Mouse (Mus musculus) forebrain, embryonic 14.5 days (tissue): ENCODE measurements at regions not wholly inside any gene's neighbourhood (a gene's known extent, or its start where the extent isn't known, plus 50 kb on each side); places are given as distances from the start of the nearest gene placed in this dataset.

Experiments
- ATAC-seq: fragments of 200-750 bp; cut with Nextera tagmentation; 2 replicates; pipeline ENCODE4 v1.8.0; 2017; ENCODE audit warnings: mild to moderate bottlenecking, moderate library complexity
- DNase-seq: peaks from one replicate; pipeline ENCODE4 v3.0.0-alpha.2; 2015; ENCODE audit warnings: low spot score
- H3K27ac ChIP-seq: fragments of 300-500 bp; sonication (generic); 2 replicates; pipeline ENCODE4 v1.5.1; 2014; ENCODE audit warnings: low read depth, mild to moderate bottlenecking, control low read depth, low read length, moderate library complexity
- H3K27me3 ChIP-seq: fragments of 300-500 bp; sonication (generic); replicated peaks from 2 replicates; pipeline ENCODE4 v1.6.1; 2014; ENCODE audit warnings: low read length, control low read depth, mixed read lengths; ENCODE audit not compliant: control insufficient read depth, insufficient read depth
- H3K36me3 ChIP-seq: fragments of 300-500 bp; sonication (generic); 2 replicates; pipeline ENCODE4 v1.6.1; 2014; ENCODE audit warnings: low read length, control low read depth; ENCODE audit not compliant: control insufficient read depth, insufficient read depth
- H3K4me1 ChIP-seq: fragments of 300-500 bp; sonication (generic); 2 replicates; pipeline ENCODE4 v1.6.1; 2014; ENCODE audit warnings: antibody characterized with exemption, low read length, control low read depth; ENCODE audit not compliant: control insufficient read depth, insufficient read depth
- H3K4me2 ChIP-seq: fragments of 300-500 bp; sonication (generic); 2 replicates; pipeline ENCODE4 v1.6.1; 2014; ENCODE audit warnings: mild to moderate bottlenecking, control low read depth, low read length
- H3K4me3 ChIP-seq: fragments of 300-500 bp; sonication (generic); 2 replicates; pipeline ENCODE4 v1.5.1; 2014; ENCODE audit warnings: low read depth, low read length, control low read depth
- H3K9ac ChIP-seq: fragments of 300-500 bp; sonication (generic); 2 replicates; pipeline ENCODE4 v1.6.1; 2014; ENCODE audit warnings: mild to moderate bottlenecking, low read length, control low read depth, moderate library complexity
- H3K9me3 ChIP-seq: fragments of 300-500 bp; sonication (generic); replicated peaks from 2 replicates; pipeline ENCODE4 v1.6.1; 2016; ENCODE audit warnings: low read length, control low read depth, mixed read lengths; ENCODE audit not compliant: control insufficient read depth
- WGBS: fragments of 180-500 bp; shearing (Covaris S2); extraction: QIAGEN DNeasy Blood & Tissue Kit; methylation state at CpG from one replicate; pipeline ENCODE4 v1.1.7; 2014; 5-methylcytosine and 5-hydroxymethylcytosine counted together

GRCm38 (mm10) chr12:26534229-26535105 lies 65.5 kb downstream of the Cmpk2 start:
- Histone ChIP-seq H3K4me2 (peak overlapping the region; percentile 30), H3K9me3 (no peaks in the 10 kb centered on the region), H3K27ac (peak overlapping the region; percentile 91), H3K9ac (peak overlapping the region; percentile 21; the same call in 1 of the 2 replicates), H3K36me3 (no peaks in the 10 kb centered on the region), H3K4me3 (no peak overlapping the region), H3K4me1 (peaks cover 10% of the 10 kb centered on the region; the same call in 1 of the 2 replicates), H3K27me3 (no peaks in the 10 kb centered on the region)
- ATAC-seq (peak; percentile 73), DNase-seq (peak; percentile 71)
- WGBS = 47% methylated on average over 9 of the region's 9 CpGs

- peak; percentile 68 for ATAC-seq
- no peaks in the 10 kb centered on the region for H3K27me3 ChIP-seq
- H3K4me2 ChIP-seq = peak overlapping the region; percentile 31
- H3K4me3 ChIP-seq = no peak overlapping the region
- peak; percentile 83 for DNase-seq
- H3K36me3 ChIP-seq = no peaks in the 10 kb centered on the region
- H3K27ac ChIP-seq = peak overlapping the region; percentile 91
- WGBS = 26% methylated on average over 9 of the region's 9 CpGs
- peak overlapping the region; percentile 29 for H3K9ac ChIP-seq
- H3K4me1 ChIP-seq = peaks cover 10% of the 10 kb centered on the region; the same call in 1 of the 2 replicates
- H3K9me3 ChIP-seq = no peaks in the 10 kb centered on the region
Measured at GRCm38 (mm10) chr12:26533641-26534151, 64.7 kb downstream of the Cmpk2 start.

GRCm38 (mm10) chr12:26532823-26533640 lies 64.0 kb downstream of the Cmpk2 start:
- no peak overlapping the region for H3K4me3 ChIP-seq
- peaks cover 10% of the 10 kb centered on the region; the same call in 1 of the 2 replicates for H3K4me1 ChIP-seq
- H3K27me3 ChIP-seq = no peaks in the 10 kb centered on the region
- no peaks in the 10 kb centered on the region for H3K36me3 ChIP-seq
- peak overlapping the region; percentile 91 for H3K27ac ChIP-seq
- H3K9me3 ChIP-seq = no peaks in the 10 kb centered on the region
- peak; percentile 86 for ATAC-seq
- 21% methylated on average over 13 of the region's 13 CpGs for WGBS
- H3K4me2 ChIP-seq = peak overlapping the region; percentile 31
- peak; percentile 93 for DNase-seq
- H3K9ac ChIP-seq = peak overlapping the region; percentile 22; the same call in 1 of the 2 replicates

GRCm38 (mm10) chr12:26532076-26532475 lies 63.1 kb downstream of the Cmpk2 start:
- Histone ChIP-seq H3K4me2 (no peak overlapping the region), H3K27me3 (no peaks in the 10 kb centered on the region), H3K9me3 (no peaks in the 10 kb centered on the region), H3K4me1 (peaks cover 10% of the 10 kb centered on the region; the same call in 1 of the 2 replicates), H3K9ac (no peak overlapping the region), H3K4me3 (no peak overlapping the region), H3K36me3 (no peaks in the 10 kb centered on the region), H3K27ac (no peak overlapping the region)
- WGBS = 89% methylated on average over 6 of the region's 6 CpGs
- no peak for DNase-seq
- no peak for ATAC-seq
